Mouse (Mus musculus): ENCODE data around the gene Dcp1a. TPM values are rescaled to one million over a fixed set of nuclear protein-coding genes. Genes with fewer than 3 reads are reported as not detected.

Gene Dcp1a
- 81.8 and 102 TPM in 2 replicates for polyA plus RNA-seq (2012; rRNA removed)

- Histone ChIP-seq H3K4me3 (ENCODE audit: control insufficient read depth, insufficient read depth, low read length) (peak within 1 kb of the TSS; percentile 97), H3K27me3 (ENCODE audit: control insufficient read depth, insufficient read depth, low read length) (no peaks in the 10 kb centered on the region), H3K27ac (ENCODE audit: control insufficient read depth, insufficient read depth, low read length) (peak within 1 kb of the TSS; percentile 55), H3K36me3 (ENCODE audit: control insufficient read depth, insufficient read depth, low read length) (no peaks in the 10 kb centered on the region; the same call in none of the 2 replicates), H3K4me1 (replicated peaks; ENCODE audit: control insufficient read depth, insufficient read depth, low read length) (no peaks in the 10 kb centered on the region)
- peak; percentile 97 for DNase-seq
- under 1% methylated on average over 39 of the region's 39 CpGs for WGBS
- TF ChIP-seq POLR2A (IDR thresholded peaks at IDR 0.05; ENCODE audit: control insufficient read depth, extremely low read depth, insufficient read depth, low read length, poor library complexity) (peak; percentile 70), CTCF (IDR thresholded peaks at IDR 0.05; ENCODE audit: borderline replicate concordance, control insufficient read depth, extremely low read depth, insufficient read depth, low read length, poor library complexity) (no peak; the same call in 1 of the 2 replicates)
These were observed at the start of gene Dcp1a for GRCm38 (mm10) chr14:30479361-30479948. TSS of gene Dcp1a (plus strand) at chr14:30479535.

- Histone ChIP-seq H3K27ac (ENCODE audit: control insufficient read depth, insufficient read depth, low read length) (no peak overlapping the region), H3K4me3 (ENCODE audit: control insufficient read depth, insufficient read depth, low read length) (no peak overlapping the region), H3K4me1 (replicated peaks; ENCODE audit: control insufficient read depth, insufficient read depth, low read length) (0 out of 2 replicates have a peak, but pooled peaks cover 2% of the 10 kb centered on the region), H3K36me3 (ENCODE audit: control insufficient read depth, insufficient read depth, low read length) (no peaks in the 10 kb centered on the region), H3K27me3 (ENCODE audit: control insufficient read depth, insufficient read depth, low read length) (no peaks in the 10 kb centered on the region)
- WGBS: 60% methylated on average over 9 of the region's 9 CpGs
- peak; percentile 3 for DNase-seq
- TF ChIP-seq CTCF (IDR thresholded peaks at IDR 0.05; ENCODE audit: borderline replicate concordance, control insufficient read depth, extremely low read depth, insufficient read depth, low read length, poor library complexity) (no peak), POLR2A (IDR thresholded peaks at IDR 0.05; ENCODE audit: control insufficient read depth, extremely low read depth, insufficient read depth, low read length, poor library complexity) (no peak)
These were observed 49.7 kb upstream of the Dcp1a start for GRCm38 (mm10) chr14:30429606-30430005.

- Histone ChIP-seq H3K27ac (ENCODE audit: control insufficient read depth, insufficient read depth, low read length) (no peak overlapping the region), H3K27me3 (ENCODE audit: control insufficient read depth, insufficient read depth, low read length) (no peaks in the 10 kb centered on the region), H3K4me3 (ENCODE audit: control insufficient read depth, insufficient read depth, low read length) (no peak overlapping the region), H3K4me1 (replicated peaks; ENCODE audit: control insufficient read depth, insufficient read depth, low read length) (0 out of 2 replicates have a peak, but pooled peaks cover 2% of the 10 kb centered on the region), H3K36me3 (ENCODE audit: control insufficient read depth, insufficient read depth, low read length) (no peaks in the 10 kb centered on the region)
- 91% methylated on average over 9 of the region's 9 CpGs for WGBS
- DNase-seq: no peak
- TF ChIP-seq CTCF (IDR thresholded peaks at IDR 0.05; ENCODE audit: borderline replicate concordance, control insufficient read depth, extremely low read depth, insufficient read depth, low read length, poor library complexity) (no peak), POLR2A (IDR thresholded peaks at IDR 0.05; ENCODE audit: control insufficient read depth, extremely low read depth, insufficient read depth, low read length, poor library complexity) (no peak)
These were observed 49.3 kb upstream of the Dcp1a start for GRCm38 (mm10) chr14:30430026-30430425.

GRCm38 (mm10) chr14:30430446-30430845 lies 48.9 kb upstream of the Dcp1a start:
- Histone ChIP-seq H3K4me1 (replicated peaks; ENCODE audit: control insufficient read depth, insufficient read depth, low read length) (0 out of 2 replicates have a peak, but pooled peaks cover 2% of the 10 kb centered on the region), H3K27me3 (ENCODE audit: control insufficient read depth, insufficient read depth, low read length) (no peaks in the 10 kb centered on the region), H3K36me3 (ENCODE audit: control insufficient read depth, insufficient read depth, low read length) (no peaks in the 10 kb centered on the region), H3K4me3 (ENCODE audit: control insufficient read depth, insufficient read depth, low read length) (no peak overlapping the region), H3K27ac (ENCODE audit: control insufficient read depth, insufficient read depth, low read length) (no peak overlapping the region)
- 89% methylated on average over 5 of the region's 5 CpGs for WGBS
- DNase-seq: no peak
- TF ChIP-seq POLR2A (IDR thresholded peaks at IDR 0.05; ENCODE audit: control insufficient read depth, extremely low read depth, insufficient read depth, low read length, poor library complexity) (no peak), CTCF (IDR thresholded peaks at IDR 0.05; ENCODE audit: borderline replicate concordance, control insufficient read depth, extremely low read depth, insufficient read depth, low read length, poor library complexity) (no peak)

- no peaks in the 10 kb centered on the region for H3K4me1 ChIP-seq (replicated peaks; ENCODE audit: control insufficient read depth, insufficient read depth, low read length)
- 91% methylated on average over 5 of the region's 5 CpGs for WGBS
- H3K27ac ChIP-seq (ENCODE audit: control insufficient read depth, insufficient read depth, low read length): no peak overlapping the region
- no peak overlapping the region for H3K4me3 ChIP-seq (ENCODE audit: control insufficient read depth, insufficient read depth, low read length)
- TF ChIP-seq POLR2A (IDR thresholded peaks at IDR 0.05; ENCODE audit: control insufficient read depth, extremely low read depth, insufficient read depth, low read length, poor library complexity) (no peak), CTCF (IDR thresholded peaks at IDR 0.05; ENCODE audit: borderline replicate concordance, control insufficient read depth, extremely low read depth, insufficient read depth, low read length, poor library complexity) (no peak)
- no peak for DNase-seq
- no peaks in the 10 kb centered on the region for H3K36me3 ChIP-seq (ENCODE audit: control insufficient read depth, insufficient read depth, low read length)
- no peaks in the 10 kb centered on the region for H3K27me3 ChIP-seq (ENCODE audit: control insufficient read depth, insufficient read depth, low read length)
These were observed 44.0 kb upstream of the Dcp1a start for GRCm38 (mm10) chr14:30435316-30435715.

- no peak for DNase-seq
- no peaks in the 10 kb centered on the region for H3K27me3 ChIP-seq (ENCODE audit: control insufficient read depth, insufficient read depth, low read length)
- H3K4me3 ChIP-seq (ENCODE audit: control insufficient read depth, insufficient read depth, low read length): no peak overlapping the region
- WGBS: 78% methylated on average over 3 of the region's 3 CpGs
- H3K4me1 ChIP-seq (replicated peaks; ENCODE audit: control insufficient read depth, insufficient read depth, low read length): no peaks in the 10 kb centered on the region
- H3K36me3 ChIP-seq (ENCODE audit: control insufficient read depth, insufficient read depth, low read length): no peaks in the 10 kb centered on the region
- H3K27ac ChIP-seq (ENCODE audit: control insufficient read depth, insufficient read depth, low read length): no peak overlapping the region
- no peak for TF ChIP-seq POLR2A (IDR thresholded peaks at IDR 0.05; ENCODE audit: control insufficient read depth, extremely low read depth, insufficient read depth, low read length, poor library complexity)
- no peak for TF ChIP-seq CTCF (IDR thresholded peaks at IDR 0.05; ENCODE audit: borderline replicate concordance, control insufficient read depth, extremely low read depth, insufficient read depth, low read length, poor library complexity)
These were observed 39.4 kb upstream of the Dcp1a start for GRCm38 (mm10) chr14:30439915-30440314.
